Comparison of ENCODE assay signal across 8 mouse cellular contexts in genomic region chr2:28533901-28534435, GRCm38 (mm10). TPM values are rescaled to one million over a fixed set of nuclear protein-coding genes. Genes with fewer than 3 reads are reported as not detected.
A peak's percentile ranks its signal among the peaks of the same experiment; 100 is the strongest.
DNase-seq lines count a peak whose midpoint lies in the region; TF ChIP-seq lines count a peak whose summit lies in the region.

No protein-coding gene starts in this region.

- H3K79me2 ChIP-seq in MEL (ENCODE audit: control insufficient read depth, insufficient read depth, low read length, poor library complexity) (no peaks in the 10 kb centered on the region), macrophage (ENCODE audit: inconsistent target) (peaks cover 51% of the 10 kb centered on the region; the same call in 1 of the 2 replicates)

- no peak for TF ChIP-seq CTCF in MEL (IDR thresholded peaks at IDR 0.05 in 2 of 3, conservative IDR thresholded peaks at IDR 0.05 in 1 of 3; ENCODE audit: control insufficient read depth in 1 of 3, insufficient read depth in 1 of 3, low read depth in 2 of 3, low read length in 3 of 3, poor library complexity in 1 of 3, severe bottlenecking in 1 of 3)

- H3K27ac ChIP-seq in MEL (ENCODE audit: control insufficient read depth, low read depth, low read length) (no peak overlapping the region), macrophage (no peak overlapping the region)
- peak overlapping the region; percentile 89 for H3K27ac ChIP-seq in hindbrain, embryonic 10.5 days

- no peaks in the 10 kb centered on the region for H3K9me3 ChIP-seq in MEL (replicated peaks; ENCODE audit: insufficient read depth, low read length)
- H3K9me3 ChIP-seq in hindbrain, embryonic 10.5 days, result no peaks in the 10 kb centered on the region

- H3K36me3 ChIP-seq in MEL (ENCODE audit: control insufficient read depth in 1 of 2, insufficient read depth in 2 of 2, low read length in 2 of 2) (no peaks in the 10 kb centered on the region), macrophage (ENCODE audit: inconsistent target) (no peaks in the 10 kb centered on the region)
- peaks cover 6% of the 10 kb centered on the region for H3K36me3 ChIP-seq in hindbrain, embryonic 10.5 days

- no peaks in the 10 kb centered on the region for H3K27me3 ChIP-seq in MEL (ENCODE audit: control insufficient read depth in 1 of 2, insufficient read depth in 2 of 2, low read length in 2 of 2)
- 0 out of 2 replicates have a peak, but pooled peaks cover 6% of the 10 kb centered on the region for H3K27me3 ChIP-seq in hindbrain, embryonic 10.5 days (ENCODE audit: insufficient read depth, poor library complexity, severe bottlenecking)

- no peaks in the 10 kb centered on the region; a peak in 1 of 4 replicates for H3K4me1 ChIP-seq in MEL (ENCODE audit: control insufficient read depth in 1 of 2, insufficient read depth in 2 of 2, low read length in 2 of 2)
- peaks cover 99% of the 10 kb centered on the region for H3K4me1 ChIP-seq in hindbrain, embryonic 10.5 days (replicated peaks)

- peak; percentile 94 for DNase-seq in heart, adult 11 months
- DNase-seq in heart, adult 8-10 months (ENCODE audit: low spot score), result no peak
- DNase-seq in MEL (ENCODE audit: low read depth, low spot score), result no peak
- no peak for DNase-seq in hindbrain, embryonic 10.5 days (ENCODE audit: low spot score)
- no peak for DNase-seq in left cerebral cortex, postnatal 10 days (ENCODE audit: extremely low spot score in 1 of 2, low spot score in 2 of 2)
- DNase-seq in thymus, postnatal 25 days, result no peak
- DNase-seq in left cerebral cortex, adult 11 months (ENCODE audit: low spot score), result no peak

- no peak for TF ChIP-seq EP300 in MEL (IDR thresholded peaks at IDR 0.05; ENCODE audit: low read depth in 1 of 2, low read length in 2 of 2)

- no peak for TF ChIP-seq POLR2A in MEL (IDR thresholded peaks at IDR 0.05; ENCODE audit: control insufficient read depth in 1 of 2, insufficient read depth in 1 of 2, low read depth in 1 of 2, low read length in 2 of 2, poor library complexity in 1 of 2)

- TF ChIP-seq RAD21 in MEL (IDR thresholded peaks at IDR 0.05; ENCODE audit: low read depth, low read length), result no peak

- H3K4me3 ChIP-seq in MEL (ENCODE audit: control insufficient read depth in 1 of 2, insufficient read depth in 1 of 2, low read depth in 2 of 2, low read length in 2 of 2) (peak overlapping the region in 1 of 2 experiments; percentile 59; a peak in 1 of 4 replicates), macrophage (ENCODE audit: inconsistent target) (peak overlapping the region; percentile 45)
- peak overlapping the region; percentile 75 for H3K4me3 ChIP-seq in hindbrain, embryonic 10.5 days

- WGBS in hindbrain, embryonic 10.5 days, result 59% methylated on average over 7 of the region's 7 CpGs
- 70% methylated on average over 7 of the region's 7 CpGs for WGBS in macrophage (ENCODE audit: missing documents)

- intact Hi-C loops in left cerebral cortex, postnatal 10 days (cut with DNase I), result no loop called here

- peak overlapping the region; percentile 63; the same call in 1 of the 2 replicates for H3K9ac ChIP-seq in MEL (ENCODE audit: control insufficient read depth, low read depth, low read length, poor library complexity, severe bottlenecking)

TF ChIP-seq in MEL, 35 proteins besides CTCF, POLR2A, EP300 and RAD21 (continues in another document):
- TF ChIP-seq ZNF384 (IDR thresholded peaks at IDR 0.05; ENCODE audit: low read depth, low read length) (no peak), GABPA (IDR thresholded peaks at IDR 0.05; ENCODE audit: low read depth, low read length) (no peak), SIN3A (IDR thresholded peaks at IDR 0.05; ENCODE audit: low read length) (no peak), POLR2AphosphoS5 (IDR thresholded peaks at IDR 0.05; ENCODE audit: borderline replicate concordance, low read depth, low read length) (no peak), ZMIZ1 (IDR thresholded peaks at IDR 0.05; ENCODE audit: low read depth, low read length) (no peak), SMC3 (IDR thresholded peaks at IDR 0.05; ENCODE audit: low read depth, low read length) (no peak), MAX (IDR thresholded peaks at IDR 0.05; ENCODE audit: low read length) (no peak), NRF1 (IDR thresholded peaks at IDR 0.05; ENCODE audit: insufficient read depth, low read depth, low read length, poor library complexity, severe bottlenecking) (no peak), ELF1 (IDR thresholded peaks at IDR 0.05; ENCODE audit: low read depth, low read length) (no peak), ZC3H11A (IDR thresholded peaks at IDR 0.05; ENCODE audit: low read depth, low read length) (no peak), MAFK (IDR thresholded peaks at IDR 0.05; ENCODE audit: borderline replicate concordance, low read depth, low read length) (no peak), MEF2A (IDR thresholded peaks at IDR 0.05; ENCODE audit: extremely low read depth, insufficient replicate concordance, low read depth, low read length, poor library complexity, severe bottlenecking) (no peak), BHLHE40 (IDR thresholded peaks at IDR 0.05; ENCODE audit: borderline replicate concordance, low read depth, low read length) (no peak), MAZ (IDR thresholded peaks at IDR 0.05; ENCODE audit: low read depth, low read length) (no peak)

RNA-seq across cellular contexts. Expression of gene Ralgds, which starts 21.0 kb away (rescaled TPM):
- total RNA-seq in heart, adult 8-10 months (2022), result 10 to 100 TPM in 2 of 4 experiments, 1 to 10 TPM in 2; 8.5 to 13.9 (median 9.8) TPM
- 4.7 and 5.0 TPM in 2 replicates for total RNA-seq in MEL (2012; rRNA removed)
- 10 to 100 TPM in 1 of 2 experiments, not detected in 1; 11.0 TPM for polyA plus RNA-seq in MEL (2012; ENCODE audit: insufficient read depth in 1 of 2, insufficient read length in 2 of 2, low read depth in 1 of 2, low replicate concordance in 2 of 2, missing spikeins in 1 of 2)
- 48.5 and 67.5 TPM in 2 replicates for polyA plus RNA-seq in hindbrain, embryonic 10.5 days (2016; fragmentation: Nextera tagmentation; extraction: Ambion mirVana)
- 100 to 1,000 TPM in 22 of 26 experiments, 10 to 100 TPM in 4; 69.8 to 589 (median 271) TPM for total RNA-seq in macrophage (2018; cell fraction: chromatin; rRNA removed)
- 100 to 1,000 TPM in 7 of 26 experiments, 10 to 100 TPM in 19; 32.4 to 202 (median 56.7) TPM for total RNA-seq in macrophage (2018; cell fraction: cytosol; rRNA removed)
- total RNA-seq in macrophage (2018; cell fraction: nucleus; rRNA removed), result 100 to 1,000 TPM in 18 of 26 experiments, 10 to 100 TPM in 8; 44.8 to 496 (median 216) TPM
- 13.9 to 47.0 TPM (median 37.1 TPM) in 3 replicates for polyA plus RNA-seq in macrophage (2018)
- 100 to 1,000 TPM; 148 to 156 TPM for total RNA-seq in left cerebral cortex, postnatal 10 days (2021)

RNA-seq across cellular contexts. Expression of gene Gm10134, which starts 28.1 kb away (rescaled TPM):
- 1 to 10 TPM in 2 of 4 experiments, not detected in 2; 1.4 TPM for total RNA-seq in heart, adult 8-10 months (2022)
- total RNA-seq in MEL (2012; rRNA removed), result not detected in 2 replicates
- polyA plus RNA-seq in MEL (2012; ENCODE audit: insufficient read depth in 1 of 2, insufficient read length in 2 of 2, low read depth in 1 of 2, low replicate concordance in 2 of 2, missing spikeins in 1 of 2), result not detected
- 0.70 TPM in 1 of 2 replicates, not detected in the other for polyA plus RNA-seq in hindbrain, embryonic 10.5 days (2016; fragmentation: Nextera tagmentation; extraction: Ambion mirVana)
- total RNA-seq in macrophage (2018; cell fraction: chromatin; rRNA removed), result 10 to 100 TPM in 15 of 26 experiments, 1 to 10 TPM in 5, not detected in 6; 3.8 to 89.4 (median 24.4) TPM
- total RNA-seq in macrophage (2018; cell fraction: cytosol; rRNA removed), result 10 to 100 TPM in 16 of 26 experiments, 1 to 10 TPM in 10; 4.9 to 36.0 (median 13.7) TPM
- 10 to 100 TPM in 23 of 26 experiments, 1 to 10 TPM in 3; 6.2 to 77.9 (median 17.8) TPM for total RNA-seq in macrophage (2018; cell fraction: nucleus; rRNA removed)
- polyA plus RNA-seq in macrophage (2018), result 4.6 to 7.7 TPM (median 6.7 TPM) in 3 replicates
- total RNA-seq in left cerebral cortex, postnatal 10 days (2021), result 1 to 10 TPM; 1.8 to 3.1 TPM

RNA-seq across cellular contexts. Expression of gene Cel, which starts 29.2 kb away (rescaled TPM):
- total RNA-seq in heart, adult 8-10 months (2022), result not detected
- not detected in 2 replicates for total RNA-seq in MEL (2012; rRNA removed)
- polyA plus RNA-seq in MEL (2012; ENCODE audit: insufficient read depth in 1 of 2, insufficient read length in 2 of 2, low read depth in 1 of 2, low replicate concordance in 2 of 2, missing spikeins in 1 of 2), result not detected
- not detected in 2 replicates for polyA plus RNA-seq in hindbrain, embryonic 10.5 days (2016; fragmentation: Nextera tagmentation; extraction: Ambion mirVana)
- not detected for total RNA-seq in macrophage (2018; cell fraction: chromatin; rRNA removed)
- not detected for total RNA-seq in macrophage (2018; cell fraction: cytosol; rRNA removed)
- total RNA-seq in macrophage (2018; cell fraction: nucleus; rRNA removed), result under 1 TPM in 1 of 26 experiments, not detected in 25; 0.30 TPM
- not detected in 3 replicates for polyA plus RNA-seq in macrophage (2018)
- total RNA-seq in left cerebral cortex, postnatal 10 days (2021), result not detected

RNA-seq across cellular contexts. Expression of gene Gbgt1, which starts 37.3 kb away (rescaled TPM):
- total RNA-seq in heart, adult 8-10 months (2022), result 1 to 10 TPM; 1.2 to 2.4 (median 2.1) TPM
- total RNA-seq in MEL (2012; rRNA removed), result not detected in 2 replicates
- polyA plus RNA-seq in MEL (2012; ENCODE audit: insufficient read depth in 1 of 2, insufficient read length in 2 of 2, low read depth in 1 of 2, low replicate concordance in 2 of 2, missing spikeins in 1 of 2) (under 1 TPM in 1 of 2 experiments, not detected in 1; 0.11 TPM), macrophage (2018) (5.3 to 10.9 TPM (median 10.7 TPM) in 3 replicates)
- polyA plus RNA-seq in hindbrain, embryonic 10.5 days (2016; fragmentation: Nextera tagmentation; extraction: Ambion mirVana), result 0.14 TPM in 1 of 2 replicates, not detected in the other
- 10 to 100 TPM in 19 of 26 experiments, 1 to 10 TPM in 7; 1.7 to 70.8 (median 12.5) TPM for total RNA-seq in macrophage (2018; cell fraction: chromatin; rRNA removed)
- 10 to 100 TPM in 25 of 26 experiments, 1 to 10 TPM in 1; 10.0 to 56.7 (median 21.5) TPM for total RNA-seq in macrophage (2018; cell fraction: cytosol; rRNA removed)
- 10 to 100 TPM in 25 of 26 experiments, 1 to 10 TPM in 1; 9.4 to 81.2 (median 27.4) TPM for total RNA-seq in macrophage (2018; cell fraction: nucleus; rRNA removed)
- 1 to 10 TPM; 2.4 to 2.7 TPM for total RNA-seq in left cerebral cortex, postnatal 10 days (2021)

RNA-seq across cellular contexts. Expression of gene Gtf3c5, which starts 49.6 kb away (rescaled TPM):
- total RNA-seq in heart, adult 8-10 months (2022), result 10 to 100 TPM in 3 of 4 experiments, 1 to 10 TPM in 1; 9.9 to 13.2 (median 10.6) TPM
- total RNA-seq in MEL (2012; rRNA removed), result 20.3 and 22.5 TPM in 2 replicates
- polyA plus RNA-seq in MEL (2012; ENCODE audit: insufficient read depth in 1 of 2, insufficient read length in 2 of 2, low read depth in 1 of 2, low replicate concordance in 2 of 2, missing spikeins in 1 of 2) (10 to 100 TPM in 1 of 2 experiments, not detected in 1; 50.2 TPM), macrophage (2018) (10.4 to 14.6 TPM (median 10.5 TPM) in 3 replicates)
- polyA plus RNA-seq in hindbrain, embryonic 10.5 days (2016; fragmentation: Nextera tagmentation; extraction: Ambion mirVana), result 59.8 and 61.0 TPM in 2 replicates
- 10 to 100 TPM; 12.5 to 34.3 (median 22.0) TPM for total RNA-seq in macrophage (2018; cell fraction: chromatin; rRNA removed)
- 10 to 100 TPM in 24 of 26 experiments, 1 to 10 TPM in 2; 9.4 to 14.0 (median 11.9) TPM for total RNA-seq in macrophage (2018; cell fraction: cytosol; rRNA removed)
- 10 to 100 TPM in 25 of 26 experiments, 1 to 10 TPM in 1; 8.8 to 26.6 (median 17.7) TPM for total RNA-seq in macrophage (2018; cell fraction: nucleus; rRNA removed)
- 10 to 100 TPM; 18.6 to 20.2 TPM for total RNA-seq in left cerebral cortex, postnatal 10 days (2021)

Comparison
In these comparisons a context has a peak if more than half of its experiments do, and no peak if none do; other contexts are left out.
1. RNA of gene Ralgds, which starts 21.0 kb away (total RNA-seq): 148 to 156 TPM in left cerebral cortex, postnatal 10 days; 8.5 to 13.9 TPM in heart, adult 8-10 months and 4.7 to 5.0 TPM in MEL; every median in the first group is over 10 times any median in the second.